Mouse (Mus musculus): ENCODE measurements around the gene Col5a1. TPM values are rescaled to one million over a fixed set of nuclear protein-coding genes. Genes with fewer than 3 reads are reported as not detected.

Col5a1 gene
- polyA plus RNA-seq, 1 experiment from 2014 or later = 15.4 TPM

GRCm38 (mm10) chr2:27886608-27887460 is 609 bp downstream of the Col5a1 start:
- H3K9me3 ChIP-seq (replicated peaks) = no peaks in the 10 kb centered on the region
- peak overlapping the region; percentile 55 for H3K9ac ChIP-seq
- H3K4me2 ChIP-seq = peak overlapping the region; percentile 65
- no peaks in the 10 kb centered on the region for H3K36me3 ChIP-seq
- peak overlapping the region; percentile 53 for H3K4me3 ChIP-seq
- ATAC-seq = no peak
- H3K4me1 ChIP-seq = 0 out of 2 replicates have a peak, but pooled peaks cover 7% of the 10 kb centered on the region
- WGBS (ENCODE audit: insufficient replicate concordance) = 2% methylated on average over 67 of the region's 67 CpGs
- peaks cover 88% of the 10 kb centered on the region for H3K27me3 ChIP-seq (replicated peaks)
- H3K27ac ChIP-seq = 0 out of 2 replicates have a peak overlapping the region, but pooled peaks have one; percentile 32

GRCm38 (mm10) chr2:27887461-27888264 is 1.4 kb downstream of the Col5a1 start:
- WGBS (ENCODE audit: insufficient replicate concordance) = 29% methylated on average over 11 of the region's 11 CpGs

GRCm38 (mm10) chr2:27888603-27889545 is 2.6 kb downstream of the Col5a1 start:
- 17% methylated on average over 10 of the region's 10 CpGs for WGBS (ENCODE audit: insufficient replicate concordance)
- Histone ChIP-seq H3K9ac (no peak overlapping the region), H3K4me2 (peak overlapping the region; percentile 65), H3K27ac (no peak overlapping the region), H3K36me3 (no peaks in the 10 kb centered on the region), H3K9me3 (replicated peaks) (no peaks in the 10 kb centered on the region), H3K27me3 (replicated peaks) (peaks cover 74% of the 10 kb centered on the region), H3K4me1 (0 out of 2 replicates have a peak, but pooled peaks cover 7% of the 10 kb centered on the region), H3K4me3 (peak overlapping the region; percentile 53)
- no peak for ATAC-seq

More at GRCm38 (mm10) chr2:27887461-27888264, 1.4 kb downstream of the Col5a1 start:
- no peak for ATAC-seq
- Histone ChIP-seq H3K27ac (no peak overlapping the region), H3K9me3 (replicated peaks) (no peaks in the 10 kb centered on the region), H3K4me3 (peak overlapping the region; percentile 53), H3K27me3 (replicated peaks) (peaks cover 86% of the 10 kb centered on the region), H3K9ac (no peak overlapping the region), H3K4me2 (peak overlapping the region; percentile 65), H3K4me1 (0 out of 2 replicates have a peak, but pooled peaks cover 7% of the 10 kb centered on the region), H3K36me3 (no peaks in the 10 kb centered on the region)

- Histone ChIP-seq H3K27me3 (replicated peaks) (peaks cover 45% of the 10 kb centered on the region), H3K4me2 (no peak overlapping the region), H3K4me1 (no peaks in the 10 kb centered on the region), H3K27ac (no peak overlapping the region), H3K9me3 (replicated peaks) (no peaks in the 10 kb centered on the region), H3K9ac (no peak overlapping the region), H3K36me3 (no peaks in the 10 kb centered on the region), H3K4me3 (no peak overlapping the region)
- 70% methylated on average over 7 of the region's 7 CpGs for WGBS (ENCODE audit: insufficient replicate concordance)
- ATAC-seq = no peak
These were observed 5.8 kb downstream of the Col5a1 start for GRCm38 (mm10) chr2:27891922-27892541.

GRCm38 (mm10) chr2:27893015-27893414 is 6.8 kb downstream of the Col5a1 start:
- Histone ChIP-seq H3K4me1 (no peaks in the 10 kb centered on the region), H3K4me3 (no peak overlapping the region), H3K27me3 (replicated peaks) (peaks cover 43% of the 10 kb centered on the region), H3K9ac (no peak overlapping the region), H3K4me2 (no peak overlapping the region), H3K27ac (no peak overlapping the region), H3K9me3 (replicated peaks) (no peaks in the 10 kb centered on the region), H3K36me3 (no peaks in the 10 kb centered on the region)
- ATAC-seq = no peak
- 82% methylated on average over 12 of the region's 12 CpGs for WGBS (ENCODE audit: insufficient replicate concordance)

- H3K36me3 ChIP-seq = no peaks in the 10 kb centered on the region
- no peak overlapping the region for H3K4me3 ChIP-seq
- H3K9me3 ChIP-seq (replicated peaks) = no peaks in the 10 kb centered on the region
- H3K4me2 ChIP-seq = no peak overlapping the region
- H3K27ac ChIP-seq = no peak overlapping the region
- no peak for ATAC-seq
- H3K4me1 ChIP-seq = no peaks in the 10 kb centered on the region
- 60% methylated on average over 5 of the region's 5 CpGs for WGBS (ENCODE audit: insufficient replicate concordance)
- no peak overlapping the region for H3K9ac ChIP-seq
- peaks cover 23% of the 10 kb centered on the region for H3K27me3 ChIP-seq (replicated peaks)
These were observed 8.8 kb downstream of the Col5a1 start for GRCm38 (mm10) chr2:27894986-27895385.

GRCm38 (mm10) chr2:27895648-27896047 is 9.4 kb downstream of the Col5a1 start:
- Histone ChIP-seq H3K27ac (no peak overlapping the region), H3K36me3 (no peaks in the 10 kb centered on the region), H3K4me3 (no peak overlapping the region), H3K4me1 (no peaks in the 10 kb centered on the region), H3K9me3 (replicated peaks) (no peaks in the 10 kb centered on the region), H3K9ac (no peak overlapping the region), H3K4me2 (no peak overlapping the region), H3K27me3 (replicated peaks) (peaks cover 16% of the 10 kb centered on the region; the same call in 1 of the 2 replicates)
- ATAC-seq = no peak
- WGBS (ENCODE audit: insufficient replicate concordance) = 45% methylated on average over 4 of the region's 4 CpGs

- no peak overlapping the region for H3K4me3 ChIP-seq
These were observed 10.9 kb downstream of the Col5a1 start for GRCm38 (mm10) chr2:27897161-27897560.

GRCm38 (mm10) chr2:27899894-27900293 is 13.7 kb downstream of the Col5a1 start:
- Histone ChIP-seq H3K27me3 (replicated peaks) (peaks cover 15% of the 10 kb centered on the region; the same call in 1 of the 2 replicates), H3K9ac (no peak overlapping the region), H3K4me1 (no peaks in the 10 kb centered on the region), H3K27ac (no peak overlapping the region), H3K4me3 (no peak overlapping the region), H3K4me2 (no peak overlapping the region), H3K36me3 (no peaks in the 10 kb centered on the region), H3K9me3 (replicated peaks) (no peaks in the 10 kb centered on the region)
- 47% methylated on average over 3 of the region's 3 CpGs for WGBS (ENCODE audit: insufficient replicate concordance)
- ATAC-seq = no peak

More at GRCm38 (mm10) chr2:27897161-27897560, 10.9 kb downstream of the Col5a1 start:
- ATAC-seq = no peak
- no peaks in the 10 kb centered on the region for H3K9me3 ChIP-seq (replicated peaks)
- H3K27ac ChIP-seq = no peak overlapping the region
- no peak overlapping the region for H3K9ac ChIP-seq
- no peaks in the 10 kb centered on the region for H3K4me1 ChIP-seq
- no peaks in the 10 kb centered on the region for H3K36me3 ChIP-seq
- H3K4me2 ChIP-seq = no peak overlapping the region
- H3K27me3 ChIP-seq (replicated peaks) = peaks cover 10% of the 10 kb centered on the region; the same call in 1 of the 2 replicates
- 38% methylated on average over 6 of the region's 6 CpGs for WGBS (ENCODE audit: insufficient replicate concordance)

- H3K4me2 ChIP-seq = no peak overlapping the region
- no peak for ATAC-seq
- WGBS (ENCODE audit: insufficient replicate concordance) = 59% methylated on average over 2 of the region's 2 CpGs
- H3K36me3 ChIP-seq = no peaks in the 10 kb centered on the region
- H3K4me1 ChIP-seq = no peaks in the 10 kb centered on the region
- no peak overlapping the region for H3K27ac ChIP-seq
- H3K9me3 ChIP-seq (replicated peaks) = no peaks in the 10 kb centered on the region
- no peak overlapping the region for H3K4me3 ChIP-seq
- no peak overlapping the region for H3K9ac ChIP-seq
- 0 out of 2 replicates have a peak, but pooled peaks cover 12% of the 10 kb centered on the region for H3K27me3 ChIP-seq (replicated peaks)
These were observed 14.9 kb downstream of the Col5a1 start for GRCm38 (mm10) chr2:27901076-27901475.
